Mouse (Mus musculus) neural tube, embryonic 10.5 days (tissue): ENCODE measurements around the gene Cdcp2.

Source experiments
- DNase-seq: peaks from one replicate; pipeline ENCODE4 v3.0.0-alpha.2; 2017; ENCODE audit warnings: low spot score; ENCODE audit errors: extremely low spot score

Cdcp2 gene

GRCm38 (mm10) chr4:107130534-107130933, 33.8 kb downstream of the Cdcp2 start:
- no peak for DNase-seq

- no peak for DNase-seq
Observed at GRCm38 (mm10) chr4:107134891-107135290, 38.2 kb downstream of the Cdcp2 start.

GRCm38 (mm10) chr4:107135663-107136062, 39.0 kb downstream of the Cdcp2 start:
- no peak for DNase-seq

DNA sequence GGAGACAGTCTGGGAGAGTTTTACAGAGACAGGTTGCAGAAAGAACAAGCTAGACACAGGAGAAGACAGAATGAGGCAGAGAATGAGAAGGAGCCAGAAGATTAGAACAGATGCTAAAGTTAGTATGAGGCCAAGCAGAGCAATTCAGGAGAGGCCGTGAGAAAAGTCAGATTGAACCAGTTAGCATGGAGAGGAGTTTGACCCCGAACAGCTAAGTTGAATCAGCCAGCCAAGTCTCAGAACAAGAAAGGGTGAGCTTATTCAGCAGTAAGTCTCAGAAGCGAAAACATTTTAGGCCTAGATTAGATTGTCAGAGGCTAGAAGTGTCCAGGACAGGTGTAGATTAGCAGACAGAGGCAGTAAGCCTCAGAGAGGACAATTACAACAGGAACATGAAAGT, 39.8 kb downstream of the Cdcp2 start:
- DNase-seq: no peak

DNA sequence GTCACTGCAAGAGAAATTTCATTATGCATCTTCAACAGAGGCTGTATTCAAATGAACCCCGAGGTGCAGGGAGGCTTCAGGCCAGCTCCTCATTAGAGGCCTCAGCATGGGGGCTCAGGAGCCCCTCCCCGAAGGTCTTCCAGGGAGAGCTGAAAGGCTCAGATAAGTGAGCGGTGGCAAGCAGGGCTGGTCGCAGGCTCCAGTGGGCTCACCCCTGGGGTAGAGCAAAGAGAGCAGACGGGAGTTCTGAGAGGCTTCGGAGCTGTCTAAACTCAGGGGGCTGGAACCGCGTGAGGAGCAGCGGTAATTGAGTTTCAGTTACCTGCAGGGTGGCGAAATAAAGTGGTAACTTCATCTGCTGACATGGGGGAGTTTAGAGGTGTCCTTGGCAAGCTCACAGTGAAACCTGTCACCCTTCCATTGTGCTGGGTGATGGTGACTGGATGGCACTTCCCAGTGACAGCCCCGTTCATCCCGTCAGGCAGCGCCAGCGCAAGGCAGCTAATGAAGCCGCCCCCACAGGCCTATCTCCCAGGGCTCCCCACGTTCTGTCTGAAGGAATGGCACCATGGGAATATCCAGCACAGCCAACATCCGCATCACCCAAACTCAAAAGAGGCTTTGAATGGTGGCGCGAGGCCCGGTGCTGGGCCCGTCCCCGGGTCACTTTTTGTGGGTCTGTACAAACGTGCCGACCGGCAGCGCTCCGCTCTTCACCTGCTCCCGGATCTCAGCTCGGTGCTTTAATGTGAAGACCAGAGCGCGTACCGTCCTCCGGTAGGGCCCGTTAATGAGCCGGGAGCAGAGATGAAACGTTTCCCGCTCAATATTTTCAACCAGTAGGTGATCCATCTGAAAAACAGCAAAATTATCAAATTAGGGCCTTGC, 42.5 kb downstream of the Cdcp2 start:
- no peak for DNase-seq

GRCm38 (mm10) chr4:107139836-107140631, 43.3 kb downstream of the Cdcp2 start:
- DNase-seq: peak; percentile 45

DNA sequence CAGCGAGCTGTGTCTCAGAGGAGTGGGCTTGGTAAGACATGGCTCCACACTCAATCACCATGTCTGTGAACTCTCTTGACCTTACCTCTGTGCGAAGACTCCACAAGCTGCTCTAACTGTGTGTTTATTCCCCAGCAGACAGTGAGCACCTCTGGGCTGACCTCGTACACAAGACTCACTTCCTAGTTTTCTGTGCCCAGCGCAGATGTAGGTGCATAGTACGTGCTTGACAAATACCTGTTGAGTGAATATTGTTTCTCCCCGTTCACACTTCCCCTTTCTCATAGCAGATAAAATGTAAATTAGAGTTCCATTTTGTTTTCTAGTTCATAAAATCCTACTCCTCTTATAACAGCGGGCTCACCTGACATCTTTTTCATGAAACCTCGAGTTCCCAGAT, 46.8 kb downstream of the Cdcp2 start:
- no peak for DNase-seq

- no peak for DNase-seq
Observed at GRCm38 (mm10) chr4:107150991-107151390, 54.3 kb downstream of the Cdcp2 start.

GRCm38 (mm10) chr4:107152571-107152970, 55.9 kb downstream of the Cdcp2 start:
- no peak for DNase-seq

- no peak for DNase-seq
Observed at GRCm38 (mm10) chr4:107156983-107157401, 60.3 kb downstream of the Cdcp2 start.

- no peak for DNase-seq
Observed at GRCm38 (mm10) chr4:107159166-107159773, 62.6 kb downstream of the Cdcp2 start.

- DNase-seq: no peak
Observed at GRCm38 (mm10) chr4:107160181-107160580, 63.5 kb downstream of the Cdcp2 start.
